Mouse (Mus musculus) MN1 (cell line): Measurements from ENCODE around the gene Pnpla1.
"Not testable (repeated sequence)": the region's sequence is repeated elsewhere in the genome, so short reads cannot be mapped to it uniquely, and the experiment has no call there.

Source experiments
- DNase-seq: peaks from one replicate; pipeline ENCODE4 v3.0.0-alpha.2; 2016; ENCODE audit warnings: low spot score

The Pnpla1 gene

GRCm38 (mm10) chr17:28858205-28858604 is at the start of gene Pnpla1:
Gene Pnpla1 (plus strand): TSS chr17:28858411.
- no peak for DNase-seq

GRCm38 (mm10) chr17:28808714-28809113 is 49.5 kb upstream of the Pnpla1 start:
- DNase-seq: no peak

GRCm38 (mm10) chr17:28809175-28809831 is 48.9 kb upstream of the Pnpla1 start:
- no peak for DNase-seq

- no peak for DNase-seq
Measured at GRCm38 (mm10) chr17:28812345-28812744, 45.9 kb upstream of the Pnpla1 start.

- no peak for DNase-seq
Measured at GRCm38 (mm10) chr17:28814529-28815097, 43.6 kb upstream of the Pnpla1 start.

GRCm38 (mm10) chr17:28815384-28816004 is 42.7 kb upstream of the Pnpla1 start:
- DNase-seq: no peak

- not testable (repeated sequence) for DNase-seq
Measured at GRCm38 (mm10) chr17:28816326-28816725, 41.9 kb upstream of the Pnpla1 start.

GRCm38 (mm10) chr17:28816875-28817811 is 41.1 kb upstream of the Pnpla1 start:
- DNase-seq: no peak

GRCm38 (mm10) chr17:28820189-28820588 is 38.0 kb upstream of the Pnpla1 start:
- no peak for DNase-seq

- no peak for DNase-seq
Measured at GRCm38 (mm10) chr17:28823004-28823745, 35.0 kb upstream of the Pnpla1 start.

GRCm38 (mm10) chr17:28823749-28824148 is 34.5 kb upstream of the Pnpla1 start:
- no peak for DNase-seq

GRCm38 (mm10) chr17:28824896-28825295 is 33.3 kb upstream of the Pnpla1 start:
- no peak for DNase-seq

GRCm38 (mm10) chr17:28825359-28826041 is 32.7 kb upstream of the Pnpla1 start:
- no peak for DNase-seq

- no peak for DNase-seq
Measured at GRCm38 (mm10) chr17:28827665-28828231, 30.5 kb upstream of the Pnpla1 start.

- no peak for DNase-seq
Measured at GRCm38 (mm10) chr17:28829120-28829519, 29.1 kb upstream of the Pnpla1 start.

GRCm38 (mm10) chr17:28831065-28831464 is 27.1 kb upstream of the Pnpla1 start:
- DNase-seq: no peak

- DNase-seq: no peak
Measured at GRCm38 (mm10) chr17:28832040-28832439, 26.2 kb upstream of the Pnpla1 start.

- DNase-seq: no peak
Measured at GRCm38 (mm10) chr17:28832875-28833274, 25.3 kb upstream of the Pnpla1 start.

GRCm38 (mm10) chr17:28834676-28835075 is 23.5 kb upstream of the Pnpla1 start:
- no peak for DNase-seq

GRCm38 (mm10) chr17:28837840-28838239 is 20.4 kb upstream of the Pnpla1 start:
- DNase-seq: no peak

GRCm38 (mm10) chr17:28841947-28842346 is 16.3 kb upstream of the Pnpla1 start:
- not testable (repeated sequence) for DNase-seq
